Mouse (Mus musculus) limb, embryonic 13.5 days (tissue): ENCODE results near the gene Glce. TPM values are rescaled to one million over a fixed set of nuclear protein-coding genes. Genes with fewer than 3 reads are reported as not detected.

Source experiments
- ATAC-seq: fragments of 200-750 bp; cut with Nextera tagmentation; 2 replicates; pipeline ENCODE4 v1.8.0; 2017; ENCODE audit warnings: low read depth, moderate number of reproducible peaks, moderate TSS enrichment; ENCODE audit not compliant: low FRiP score
- H3K27ac ChIP-seq: fragments of 300-500 bp; sonication (generic); 2 replicates; pipeline ENCODE4 v1.5.1; 2015; ENCODE audit warnings: inconsistent platforms, mild to moderate bottlenecking, moderate library complexity
- H3K27me3 ChIP-seq: fragments of 300-500 bp; sonication (generic); 2 replicates; pipeline ENCODE4 v1.6.1; 2015; ENCODE audit warnings: mild to moderate bottlenecking, inconsistent platforms
- H3K36me3 ChIP-seq: fragments of 300-500 bp; sonication (generic); 2 replicates; pipeline ENCODE4 v1.6.1; 2015; ENCODE audit warnings: inconsistent platforms, mild to moderate bottlenecking, moderate library complexity
- H3K4me1 ChIP-seq: fragments of 300-500 bp; sonication (generic); 2 replicates; pipeline ENCODE4 v1.6.1; 2015; ENCODE audit warnings: inconsistent platforms
- H3K4me2 ChIP-seq: fragments of 300-500 bp; sonication (generic); replicated peaks from 2 replicates; pipeline ENCODE4 v1.6.1; 2015; ENCODE audit warnings: inconsistent platforms, mild to moderate bottlenecking, moderate library complexity
- H3K4me3 ChIP-seq: fragments of 300-500 bp; sonication (generic); 2 replicates; pipeline ENCODE4 v1.5.1; 2015; ENCODE audit warnings: moderate library complexity, mild to moderate bottlenecking, inconsistent platforms
- H3K9ac ChIP-seq: fragments of 300-500 bp; sonication (generic); 2 replicates; pipeline ENCODE4 v1.6.1; 2015; ENCODE audit warnings: mild to moderate bottlenecking, inconsistent platforms
- H3K9me3 ChIP-seq: fragments of 300-500 bp; sonication (generic); 2 replicates; pipeline ENCODE4 v1.6.1; 2016; ENCODE audit warnings: inconsistent platforms
- WGBS: fragments of 180-500 bp; shearing (Covaris S2); methylation state at CpG from one replicate; pipeline ENCODE4 v1.1.7; 2015; 5-methylcytosine and 5-hydroxymethylcytosine counted together
- polyA plus RNA-seq: library from polyadenylated mRNA; unstranded; fragments of >200 nt; fragmentation: Nextera tagmentation; extraction: Ambion mirVana; gene quantifications from 2 replicates; pipeline ENCODE4 v1.2.1, GENCODE M21; 2015

Glce gene
- polyA plus RNA-seq, 1 experiment from 2014 or later: 32.4 TPM

- ATAC-seq: no peak
- no peak overlapping the region for H3K9ac ChIP-seq
- WGBS: 81% methylated on average over 11 of the region's 11 CpGs
- H3K27me3 ChIP-seq: no peaks in the 10 kb centered on the region
- H3K27ac ChIP-seq: no peak overlapping the region
- no peak overlapping the region for H3K4me2 ChIP-seq
- peaks cover 16% of the 10 kb centered on the region; the same call in 1 of the 2 replicates for H3K36me3 ChIP-seq
- no peaks in the 10 kb centered on the region for H3K9me3 ChIP-seq
- no peak overlapping the region for H3K4me3 ChIP-seq
- 0 out of 2 replicates have a peak, but pooled peaks cover 4% of the 10 kb centered on the region for H3K4me1 ChIP-seq
Measured at GRCm38 (mm10) chr9:62059941-62060340, 62.5 kb downstream of the Glce start.

GRCm38 (mm10) chr9:62057881-62058506 is 64.5 kb downstream of the Glce start:
- no peak overlapping the region for H3K9ac ChIP-seq
- no peaks in the 10 kb centered on the region for H3K9me3 ChIP-seq
- H3K36me3 ChIP-seq: peaks cover 16% of the 10 kb centered on the region; the same call in 1 of the 2 replicates
- no peak for ATAC-seq
- no peaks in the 10 kb centered on the region for H3K27me3 ChIP-seq
- H3K4me3 ChIP-seq: no peak overlapping the region
- 0 out of 2 replicates have a peak, but pooled peaks cover 4% of the 10 kb centered on the region for H3K4me1 ChIP-seq
- H3K27ac ChIP-seq: no peak overlapping the region
- 77% methylated on average over 7 of the region's 7 CpGs for WGBS
- no peak overlapping the region for H3K4me2 ChIP-seq

GRCm38 (mm10) chr9:62056206-62056605 is 66.2 kb downstream of the Glce start:
- ATAC-seq: no peak
- Histone ChIP-seq H3K4me2 (no peak overlapping the region), H3K4me1 (0 out of 2 replicates have a peak, but pooled peaks cover 12% of the 10 kb centered on the region), H3K4me3 (no peak overlapping the region), H3K9ac (no peak overlapping the region), H3K36me3 (peaks cover 16% of the 10 kb centered on the region; the same call in 1 of the 2 replicates), H3K9me3 (no peaks in the 10 kb centered on the region), H3K27me3 (no peaks in the 10 kb centered on the region), H3K27ac (no peak overlapping the region)
- 83% methylated on average over 2 of the region's 2 CpGs for WGBS

DNA sequence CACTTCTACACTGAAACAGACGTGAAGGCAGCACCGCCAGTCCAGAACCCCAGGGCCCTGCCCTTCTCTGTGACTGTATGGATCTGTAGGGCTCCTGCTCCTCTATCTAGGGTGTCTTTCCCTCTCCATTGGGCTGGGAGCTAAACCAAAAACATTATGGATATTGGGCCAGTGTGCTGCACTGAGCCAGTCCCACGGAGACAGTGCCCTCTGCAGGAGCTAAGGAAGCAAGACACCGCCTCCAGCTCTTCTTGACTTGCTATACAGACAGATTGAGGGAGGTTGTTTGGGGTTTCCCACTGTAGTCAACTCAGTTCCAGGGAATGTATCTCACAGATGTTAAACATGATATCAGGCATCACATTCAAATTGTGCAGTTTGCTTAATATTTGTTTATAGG is 71.7 kb downstream of the Glce start:
- WGBS: 55% methylated on average over 4 of the region's 4 CpGs
- H3K36me3 ChIP-seq: no peaks in the 10 kb centered on the region
- no peaks in the 10 kb centered on the region for H3K27me3 ChIP-seq
- H3K4me1 ChIP-seq: 0 out of 2 replicates have a peak, but pooled peaks cover 8% of the 10 kb centered on the region
- no peak overlapping the region for H3K4me3 ChIP-seq
- no peaks in the 10 kb centered on the region for H3K9me3 ChIP-seq
- ATAC-seq: no peak
- no peak overlapping the region for H3K27ac ChIP-seq
- H3K9ac ChIP-seq: no peak overlapping the region
- H3K4me2 ChIP-seq: no peak overlapping the region

GRCm38 (mm10) chr9:62049166-62049565 is 73.3 kb downstream of the Glce start:
- Histone ChIP-seq H3K9ac (no peak overlapping the region), H3K4me2 (no peak overlapping the region), H3K9me3 (no peaks in the 10 kb centered on the region), H3K27ac (no peak overlapping the region), H3K27me3 (no peaks in the 10 kb centered on the region), H3K36me3 (no peaks in the 10 kb centered on the region), H3K4me1 (0 out of 2 replicates have a peak, but pooled peaks cover 8% of the 10 kb centered on the region), H3K4me3 (no peak overlapping the region)
- no peak for ATAC-seq
- 71% methylated on average over 8 of the region's 8 CpGs for WGBS

DNA sequence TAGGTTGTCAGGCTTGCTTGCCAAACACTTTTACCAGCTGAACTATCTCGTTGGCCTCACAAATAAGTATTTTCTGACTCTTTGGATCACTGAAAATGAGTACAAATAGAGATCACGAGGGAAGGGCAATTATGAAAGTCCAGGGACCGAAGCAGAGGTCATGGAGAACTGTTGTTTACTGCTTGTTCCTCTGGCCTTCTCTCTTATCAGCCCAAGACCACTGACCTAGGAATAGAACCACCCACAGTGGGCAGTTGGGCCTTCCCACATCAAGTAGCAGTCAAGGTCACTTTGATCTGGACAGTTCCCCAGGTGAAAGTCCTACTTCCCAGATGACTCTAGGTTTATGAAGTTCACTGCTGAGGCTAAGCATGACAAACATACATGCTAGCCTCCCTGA is 80.3 kb downstream of the Glce start:
- no peaks in the 10 kb centered on the region for H3K9me3 ChIP-seq
- H3K36me3 ChIP-seq: no peaks in the 10 kb centered on the region
- 85% methylated on average over 3 of the region's 3 CpGs for WGBS
- no peak overlapping the region for H3K4me3 ChIP-seq
- no peak overlapping the region for H3K9ac ChIP-seq
- no peak for ATAC-seq
- no peak overlapping the region for H3K4me2 ChIP-seq
- no peaks in the 10 kb centered on the region for H3K27me3 ChIP-seq
- H3K4me1 ChIP-seq: no peaks in the 10 kb centered on the region
- no peak overlapping the region for H3K27ac ChIP-seq

DNA sequence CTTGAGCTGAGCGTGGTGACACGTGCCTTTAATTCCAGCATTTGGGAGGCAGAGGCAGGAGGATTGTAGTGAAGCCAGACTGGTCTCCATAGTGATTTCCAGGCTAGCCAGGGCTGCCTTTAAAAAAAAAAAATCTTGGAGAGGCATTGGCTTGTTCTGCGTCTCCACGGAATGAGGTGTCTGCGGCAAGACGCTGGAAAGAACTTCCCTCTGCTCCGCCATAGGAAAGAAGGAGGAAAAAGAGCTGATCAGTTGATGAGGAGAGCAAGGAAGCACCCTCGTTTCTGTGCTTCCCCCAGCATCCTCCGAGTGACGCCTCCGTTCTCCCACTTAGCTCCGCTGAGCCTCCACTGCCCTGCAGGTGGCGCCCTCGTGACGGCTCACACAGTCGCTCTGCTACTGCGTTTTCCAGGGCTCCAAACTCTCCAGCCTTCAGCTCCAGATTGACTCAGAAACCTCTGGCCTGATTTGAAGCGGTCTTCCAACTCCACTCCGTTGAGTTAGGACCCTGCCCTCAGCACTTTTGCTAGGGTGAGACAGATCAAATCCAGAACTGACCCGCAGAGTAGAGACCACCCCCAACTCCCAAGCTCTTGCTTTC is 82.3 kb downstream of the Glce start:
- H3K9me3 ChIP-seq: no peaks in the 10 kb centered on the region
- H3K4me3 ChIP-seq: peak overlapping the region; percentile 18; the same call in 1 of the 2 replicates
- H3K9ac ChIP-seq: no peak overlapping the region
- H3K27me3 ChIP-seq: no peaks in the 10 kb centered on the region
- no peaks in the 10 kb centered on the region for H3K4me1 ChIP-seq
- H3K36me3 ChIP-seq: no peaks in the 10 kb centered on the region
- no peak overlapping the region for H3K27ac ChIP-seq
- 7% methylated on average over 20 of the region's 20 CpGs for WGBS
- peak; percentile 77 for ATAC-seq
- H3K4me2 ChIP-seq: peak overlapping the region; percentile 49

GRCm38 (mm10) chr9:62035806-62036205 is 86.6 kb downstream of the Glce start:
- ATAC-seq: no peak
- Histone ChIP-seq H3K4me2 (no peak overlapping the region), H3K4me3 (no peak overlapping the region), H3K27me3 (no peaks in the 10 kb centered on the region), H3K9ac (no peak overlapping the region), H3K4me1 (no peaks in the 10 kb centered on the region), H3K9me3 (no peaks in the 10 kb centered on the region), H3K27ac (no peak overlapping the region), H3K36me3 (no peaks in the 10 kb centered on the region)
- 81% methylated on average over 1 of the region's 1 CpGs for WGBS

- H3K9me3 ChIP-seq: no peaks in the 10 kb centered on the region
- H3K36me3 ChIP-seq: no peaks in the 10 kb centered on the region
- H3K27ac ChIP-seq: no peak overlapping the region
- no peak for ATAC-seq
- H3K27me3 ChIP-seq: peaks cover 15% of the 10 kb centered on the region
- no peak overlapping the region for H3K4me3 ChIP-seq
- H3K4me2 ChIP-seq: no peak overlapping the region
- WGBS: 94% methylated on average over 3 of the region's 3 CpGs
- H3K9ac ChIP-seq: no peak overlapping the region
- H3K4me1 ChIP-seq: peaks cover 1% of the 10 kb centered on the region; the same call in 1 of the 2 replicates
Measured at GRCm38 (mm10) chr9:62032206-62032605, 90.2 kb downstream of the Glce start.

DNA sequence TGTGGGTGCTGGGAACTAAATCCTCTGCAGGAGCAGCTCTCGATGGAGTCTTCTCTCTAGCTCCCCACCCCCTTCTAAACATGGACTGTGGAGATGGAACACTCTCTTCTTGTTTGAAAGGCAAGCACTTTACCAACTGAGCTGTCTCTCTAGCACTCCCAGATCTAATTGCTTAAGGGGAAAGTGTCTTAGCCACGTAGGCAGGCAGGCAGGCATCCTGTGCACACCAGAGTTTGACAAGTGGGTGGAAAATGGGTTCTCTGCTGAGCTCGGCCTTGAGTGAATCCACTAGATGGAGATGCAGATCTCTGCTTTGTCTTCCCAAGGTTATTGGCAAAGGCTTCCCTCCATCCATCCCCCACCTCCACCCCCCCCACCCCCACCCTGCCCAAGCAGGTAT is 94.4 kb downstream of the Glce start:
- Histone ChIP-seq H3K36me3 (no peaks in the 10 kb centered on the region), H3K27me3 (peaks cover 43% of the 10 kb centered on the region), H3K4me2 (no peak overlapping the region), H3K9ac (no peak overlapping the region), H3K27ac (no peak overlapping the region), H3K4me3 (no peak overlapping the region), H3K4me1 (peaks cover 13% of the 10 kb centered on the region), H3K9me3 (no peaks in the 10 kb centered on the region)
- ATAC-seq: no peak
- 47% methylated on average over 3 of the region's 3 CpGs for WGBS

DNA sequence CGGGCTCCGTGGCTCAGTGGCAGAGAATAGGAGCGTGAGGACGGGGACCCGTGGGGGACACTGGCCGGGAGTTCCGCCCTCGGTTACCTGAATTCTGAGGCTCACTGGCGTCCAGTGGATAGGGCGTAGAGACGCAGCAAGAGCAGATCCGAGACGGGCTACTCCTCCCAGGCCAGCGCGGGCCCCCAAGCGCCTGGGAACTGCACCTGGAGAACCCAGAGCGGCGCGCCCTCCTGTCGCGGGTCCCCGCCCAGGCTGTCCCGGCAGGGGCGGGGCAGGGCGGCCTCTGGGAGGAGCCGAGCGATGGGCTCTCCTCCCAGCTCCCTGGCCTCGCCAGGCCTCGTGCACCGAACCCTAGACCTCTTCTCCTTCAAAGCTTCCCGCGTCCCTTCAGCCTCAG is 95.9 kb downstream of the Glce start, which contains the start of gene Paqr5:
TSS of gene Paqr5 (minus strand) at position 257 of the 400 bp plus-strand sequence.
- no peaks in the 10 kb centered on the region for H3K36me3 ChIP-seq
- H3K27ac ChIP-seq: no peak within 1 kb of the TSS
- peaks cover 43% of the 10 kb centered on the region for H3K27me3 ChIP-seq
- H3K4me3 ChIP-seq: peak within 1 kb of the TSS; percentile 46
- peak within 1 kb of the TSS; percentile 78 for H3K4me2 ChIP-seq
- peak within 1 kb of the TSS; percentile 57 for H3K9ac ChIP-seq
- H3K9me3 ChIP-seq: no peaks in the 10 kb centered on the region
- WGBS: under 1% methylated on average over 32 of the region's 32 CpGs
- peak; percentile 73; the same call in 1 of the 2 replicates for ATAC-seq
- peaks cover 21% of the 10 kb centered on the region for H3K4me1 ChIP-seq

GRCm38 (mm10) chr9:62025056-62025455 is 97.4 kb downstream of the Glce start:
- H3K36me3 ChIP-seq: no peaks in the 10 kb centered on the region
- H3K9ac ChIP-seq: no peak overlapping the region
- H3K27me3 ChIP-seq: peaks cover 43% of the 10 kb centered on the region
- no peak overlapping the region for H3K27ac ChIP-seq
- no peak overlapping the region for H3K4me2 ChIP-seq
- WGBS: 47% methylated on average over 5 of the region's 5 CpGs
- no peak overlapping the region for H3K4me3 ChIP-seq
- H3K9me3 ChIP-seq: no peaks in the 10 kb centered on the region
- H3K4me1 ChIP-seq: peaks cover 21% of the 10 kb centered on the region
- ATAC-seq: no peak
